Mouse (Mus musculus) adrenal gland, postnatal 14 days (tissue): ENCODE data around the gene Tec. TPM values are rescaled to one million over a fixed set of nuclear protein-coding genes. Genes with fewer than 3 reads are reported as not detected.

Source experiments
- DNase-seq: peaks from one replicate; pipeline ENCODE4 v3.0.0; 2021; ENCODE audit warnings: mixed read lengths
- total RNA-seq: library from RNA; stranded (reverse); gene quantifications from 2 replicates; pipeline ENCODE4 v1.2.3, GENCODE M21; 2021

Tec gene
- total RNA-seq, 1 experiment from 2014 or later, result 3.3 TPM

DNA sequence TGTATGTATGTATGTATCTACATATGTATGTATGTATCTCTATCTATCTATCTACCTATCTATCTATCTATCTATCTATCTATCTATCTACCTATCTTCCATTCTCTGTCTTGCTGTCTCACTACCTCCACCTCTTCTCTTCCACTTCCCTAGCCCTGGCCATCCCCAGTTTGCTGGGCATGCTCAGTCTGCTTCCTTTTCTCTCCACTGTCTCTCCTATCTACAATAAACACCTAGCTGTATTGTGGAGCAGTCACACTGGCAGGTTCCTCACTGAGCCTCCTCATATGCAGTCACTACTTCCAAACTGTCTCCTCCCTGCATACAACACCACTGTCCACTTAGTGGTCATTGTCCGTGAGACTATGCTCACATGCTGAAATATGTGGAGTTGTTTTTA, 135.4 kb downstream of the Tec start:
- no peak for DNase-seq

DNA sequence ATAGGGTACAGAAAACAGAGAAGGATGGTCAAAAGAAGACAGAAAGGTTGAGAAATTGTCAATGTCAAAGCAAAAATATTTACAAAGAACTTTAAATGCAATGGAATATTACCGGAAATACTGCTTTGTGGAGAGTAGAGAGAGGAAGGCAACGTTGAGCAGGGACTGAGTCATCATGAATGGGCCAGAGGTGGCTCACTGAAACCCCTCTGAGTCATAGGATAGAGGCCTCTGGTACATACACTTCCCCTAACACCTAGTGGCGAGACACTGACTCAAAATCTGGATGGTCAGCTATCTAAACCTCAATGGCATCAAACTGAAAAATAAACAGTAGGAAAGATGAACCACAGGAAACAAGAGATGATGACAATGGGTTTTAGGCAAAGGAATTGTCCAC, 142.9 kb downstream of the Tec start:
- DNase-seq, result no peak

DNA sequence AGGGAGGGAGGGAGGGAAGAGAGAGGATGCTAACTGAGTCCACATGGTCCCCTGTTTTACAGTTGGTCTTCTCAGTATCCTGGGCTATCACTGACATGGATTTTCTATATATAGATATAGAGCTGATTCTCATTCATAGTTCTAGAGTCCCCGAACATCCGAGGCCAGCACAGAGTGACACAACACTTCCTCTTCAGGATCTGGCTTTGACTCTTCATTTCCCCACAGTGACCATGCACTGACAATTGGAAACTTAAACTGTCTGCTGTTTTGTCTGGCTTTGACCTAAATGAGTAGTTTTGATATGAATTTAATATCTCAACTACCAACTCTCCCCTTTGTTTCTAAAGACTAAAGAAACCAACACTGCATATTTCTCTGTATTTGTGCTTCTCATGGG, 144.9 kb downstream of the Tec start:
- DNase-seq, result no peak

DNA sequence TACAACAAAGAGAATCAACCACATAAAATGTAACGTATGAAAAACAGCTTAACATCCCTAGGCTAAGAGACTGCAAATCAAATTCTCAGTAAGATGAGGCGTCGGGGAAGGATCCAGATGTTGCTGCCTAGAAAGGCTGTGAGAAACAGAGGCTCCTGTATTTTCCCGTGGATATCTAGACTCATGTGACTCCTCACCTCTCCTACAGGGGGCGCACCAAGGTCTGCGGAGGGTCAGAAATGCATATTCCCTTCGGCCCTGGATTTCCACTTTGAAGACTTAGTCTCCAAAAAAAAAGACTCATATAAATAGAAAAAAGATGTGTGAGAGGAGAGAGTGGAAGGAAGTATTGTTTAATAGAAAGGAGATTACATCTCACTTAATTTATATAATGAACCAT, 147.7 kb downstream of the Tec start:
- peak; percentile 8 for DNase-seq

DNA sequence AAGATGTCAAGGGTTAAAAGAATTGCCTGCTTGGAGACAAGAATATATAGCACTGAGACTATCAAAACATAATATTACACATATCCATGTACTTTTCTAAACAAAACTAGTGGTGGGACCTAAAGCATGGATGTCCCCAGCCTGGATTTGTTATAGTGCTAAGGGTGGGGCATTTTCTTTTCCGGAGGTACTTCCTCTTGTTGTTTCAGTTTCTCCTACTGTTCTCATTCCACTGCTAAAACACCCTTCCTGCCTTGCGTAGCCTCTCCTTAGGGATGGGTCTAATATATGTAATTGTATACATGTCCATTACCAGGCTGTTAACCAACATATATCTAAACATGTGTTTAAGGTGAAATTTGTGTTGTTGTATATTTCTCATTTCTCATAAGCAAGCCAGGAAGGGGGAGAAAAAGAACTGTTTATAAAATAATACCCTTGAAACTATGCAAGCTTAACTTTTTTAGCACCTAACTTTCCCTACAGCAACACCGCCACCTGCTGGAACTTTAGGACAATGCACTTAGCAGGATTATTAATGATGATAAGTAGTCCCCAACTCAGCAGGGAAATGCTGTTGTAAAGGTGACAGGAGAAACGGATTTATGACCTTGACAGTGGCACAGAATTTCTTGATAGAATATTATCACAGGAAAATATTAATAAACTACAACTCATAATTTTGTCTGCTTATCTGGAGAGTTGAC, 157.6 kb downstream of the Tec start:
- DNase-seq, result peak; percentile 76

DNA sequence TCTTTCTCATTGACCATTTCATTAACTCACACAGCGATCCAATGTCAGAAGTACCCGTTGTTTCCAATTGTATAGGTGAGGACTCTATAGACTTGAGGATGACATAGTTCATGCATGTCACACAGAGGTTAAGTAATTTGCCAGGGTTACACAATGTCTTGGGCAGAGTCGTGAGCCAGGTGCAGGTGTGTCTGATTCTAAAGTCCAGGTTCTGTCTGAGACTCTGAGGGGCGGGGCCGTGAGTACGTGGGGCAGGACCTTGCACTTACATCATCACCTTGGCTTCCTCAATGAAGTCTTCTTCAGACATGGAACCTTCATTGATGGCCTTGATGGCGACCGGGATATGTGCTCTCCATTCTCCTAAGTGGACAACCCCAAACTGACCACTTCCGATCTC, 158.3 kb downstream of the Tec start:
- no peak for DNase-seq

DNA sequence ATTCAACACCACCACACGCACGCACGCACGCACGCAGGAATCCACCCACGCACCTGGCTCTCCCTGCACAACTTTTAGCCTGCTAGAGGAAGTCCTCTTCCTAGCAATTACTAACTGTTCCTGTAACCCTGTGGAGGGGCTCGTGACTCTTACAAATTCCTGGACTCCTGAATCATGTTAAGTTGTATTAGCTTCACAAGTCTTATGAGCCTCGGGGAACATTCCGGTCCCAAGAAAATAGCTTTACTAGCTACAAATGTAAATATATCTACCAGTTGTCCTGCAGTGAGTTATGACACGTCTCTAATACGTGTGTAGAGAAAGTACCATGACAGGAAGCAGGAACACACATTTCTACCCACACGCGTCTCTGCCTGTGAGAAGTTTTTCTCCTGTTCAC, 158.8 kb downstream of the Tec start:
- DNase-seq, result no peak

DNA sequence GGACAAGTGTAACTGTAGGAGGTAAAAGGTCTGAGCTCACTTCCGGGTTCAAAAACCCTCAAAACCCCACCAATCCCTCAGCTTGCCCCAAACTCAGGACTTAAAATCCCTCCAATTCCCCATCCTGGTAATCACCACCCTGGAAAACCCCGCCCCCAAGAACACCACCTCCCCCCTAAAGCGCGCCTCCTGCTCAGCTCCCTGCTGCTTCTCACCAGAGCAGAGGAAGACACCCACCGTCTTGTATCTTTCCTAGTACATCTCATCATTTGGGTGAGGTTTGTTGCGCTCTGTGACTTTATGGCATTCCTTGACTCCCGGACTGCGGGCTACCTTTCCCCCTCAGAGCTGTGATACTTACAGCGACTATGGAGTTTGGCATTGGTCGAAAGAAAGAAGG, 161.6 kb downstream of the Tec start:
- no peak for DNase-seq

DNA sequence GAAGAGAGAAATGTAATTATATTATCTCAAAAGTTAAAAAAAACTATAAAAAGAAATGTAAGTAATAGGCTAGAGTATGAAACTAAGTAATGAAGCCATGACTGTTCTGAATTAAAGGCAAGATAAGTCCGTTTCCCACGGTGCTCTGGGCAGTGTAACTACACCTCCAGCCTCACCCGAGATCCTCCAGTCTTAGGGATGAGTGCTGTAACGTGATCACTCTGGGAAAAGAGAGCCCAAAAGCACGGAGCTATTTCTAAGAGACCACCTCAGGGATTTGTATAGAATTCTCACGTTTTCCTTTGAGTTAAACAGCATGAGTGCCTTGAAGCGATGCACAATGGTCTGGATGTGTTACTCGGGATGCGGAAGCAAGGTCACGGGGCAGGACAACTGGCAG, 162.2 kb downstream of the Tec start:
- DNase-seq, result no peak

Other genes with a start within 250 kb of the Tec start
- gene Cnga1, start 224.2 kb downstream of the Tec start, total RNA-seq, result 0.23 TPM in 1 of 2 replicates, not detected in the other
- gene Nipal1, start 220.7 kb downstream of the Tec start, total RNA-seq, result 2.4 and 2.5 TPM in 2 replicates
- 2.3 TPM in 1 of 2 replicates, not detected in the other for gene Txk, start 115.7 kb downstream of the Tec start, total RNA-seq
- 57.0 and 58.8 TPM in 2 replicates for gene Slain2, start 45.8 kb upstream of the Tec start, total RNA-seq
- not detected in 2 replicates for gene Gm10135, start 106.2 kb upstream of the Tec start, total RNA-seq
- gene Slc10a4, start 138.4 kb upstream of the Tec start, total RNA-seq, result 9.8 and 13.0 TPM in 2 replicates